27 mouse cellular contexts compared by ENCODE assay signal in the genomic region with DNA sequence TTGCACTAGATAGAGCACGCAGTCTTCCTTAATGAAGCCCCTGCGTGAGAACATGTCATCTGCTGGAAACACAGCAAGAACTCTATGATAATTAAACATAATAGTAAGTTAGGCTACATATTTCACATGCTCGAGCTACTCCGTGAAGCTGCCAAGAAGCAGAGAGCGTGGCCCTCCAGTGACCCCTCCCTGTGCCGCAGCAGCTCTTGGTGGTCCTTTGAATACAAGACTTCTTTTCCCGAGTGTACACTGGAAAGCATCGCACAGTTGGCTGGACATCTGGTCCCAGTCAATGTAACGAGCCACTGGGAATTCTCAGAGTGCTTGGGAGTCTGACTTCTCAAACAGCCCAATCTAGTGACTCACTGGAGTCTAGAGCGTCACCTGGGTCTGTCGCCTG. TPM values are rescaled to one million over a fixed set of nuclear protein-coding genes. Genes with fewer than 3 reads are reported as not detected.
A peak's percentile ranks its signal among the peaks of the same experiment; 100 is the strongest.
DNase-seq lines count a peak whose midpoint lies in the region; ATAC-seq and TF ChIP-seq lines count a peak whose summit lies in the region.
"Had no signal": no experiment of that assay in that cellular context is flagged by ENCODE, and none has a peak within 500 bp of the region (broad histone marks: within the 10 kb centered on the region; RNA-seq: fewer than 3 reads in every experiment).

No protein-coding gene starts in this region.

- peak; percentile 14 for DNase-seq in gastrocnemius, postnatal 25 days
- no peak for DNase-seq in gastrocnemius, adult 8-10 months (ENCODE audit: low spot score in 2 of 2)
- DNase-seq in kidney, postnatal 10 days = peak; percentile 76
- no peak for DNase-seq in kidney, adult 9 months
- no peak for DNase-seq in stomach, postnatal 0 days (ENCODE audit: low spot score)
- DNase-seq in retina, postnatal 1 day = peak; percentile 66
- no peak for DNase-seq in adrenal gland, adult 2 months
- DNase-seq: adrenal gland, postnatal 36 days; cerebellum, postnatal 10 days; gastrocnemius, postnatal 14 days; heart, adult 2 months; heart, postnatal 36 days; kidney, adult 11 months; left cerebral cortex, postnatal 4 days; lung, postnatal 10 days; thymus, postnatal 25 days had no signal

- H3K4me3 ChIP-seq in stomach, embryonic 15.5 days (replicated peaks) = no peak overlapping the region
- no peak overlapping the region for H3K4me3 ChIP-seq in stomach, postnatal 0 days (ENCODE audit: low read depth, low read length)
- H3K4me3 ChIP-seq: embryonic facial prominence, embryonic 13.5 days; heart, adult 2 months; hindbrain, embryonic 15.5 days; midbrain, embryonic 12.5 days; neural tube, embryonic 15.5 days had no signal

- no peaks in the 10 kb centered on the region for H3K9me3 ChIP-seq in stomach, embryonic 15.5 days
- no peaks in the 10 kb centered on the region for H3K9me3 ChIP-seq in stomach, postnatal 0 days (ENCODE audit: control insufficient read depth, low read length)
- H3K9me3 ChIP-seq: embryonic facial prominence, embryonic 13.5 days; hindbrain, embryonic 15.5 days; midbrain, embryonic 12.5 days; neural tube, embryonic 15.5 days had no signal

- WGBS in stomach, embryonic 15.5 days = 50% methylated on average over 11 of the region's 11 CpGs
- 36% methylated on average over 11 of the region's 11 CpGs for WGBS in stomach, postnatal 0 days

- no peak overlapping the region for H3K27ac ChIP-seq in stomach, embryonic 15.5 days
- H3K27ac ChIP-seq in stomach, postnatal 0 days (replicated peaks) = no peak overlapping the region
- H3K27ac ChIP-seq: embryonic facial prominence, embryonic 13.5 days; heart, adult 2 months; hindbrain, embryonic 15.5 days; midbrain, embryonic 12.5 days; neural tube, embryonic 15.5 days had no signal

- no peak overlapping the region for H3K9ac ChIP-seq in stomach, embryonic 15.5 days
- H3K9ac ChIP-seq in stomach, postnatal 0 days (ENCODE audit: low read length) = no peak overlapping the region
- H3K9ac ChIP-seq: embryonic facial prominence, embryonic 13.5 days; hindbrain, embryonic 15.5 days; midbrain, embryonic 12.5 days; neural tube, embryonic 15.5 days had no signal

- ATAC-seq in stomach, embryonic 15.5 days (ENCODE audit: insufficient read depth, low FRiP score, low read depth) = peak; percentile 31; the same call in 1 of the 2 replicates
- ATAC-seq in stomach, postnatal 0 days (ENCODE audit: low FRiP score, low TSS enrichment) = no peak; the same call in 1 of the 2 replicates
- ATAC-seq: forebrain, embryonic 16.5 days had no signal

- no peak for TF ChIP-seq EP300 in stomach, postnatal 0 days (optimal IDR thresholded peaks at IDR 0.05)

- no peaks in the 10 kb centered on the region for H3K36me3 ChIP-seq in stomach, embryonic 15.5 days
- H3K36me3 ChIP-seq in stomach, postnatal 0 days (ENCODE audit: control insufficient read depth, insufficient read depth, low read length) = no peaks in the 10 kb centered on the region
- H3K36me3 ChIP-seq: embryonic facial prominence, embryonic 13.5 days; hindbrain, embryonic 15.5 days; midbrain, embryonic 12.5 days; neural tube, embryonic 15.5 days had no signal

- no peak overlapping the region for H3K4me2 ChIP-seq in stomach, embryonic 15.5 days
- H3K4me2 ChIP-seq in stomach, postnatal 0 days (replicated peaks; ENCODE audit: low read depth) = no peak overlapping the region
- H3K4me2 ChIP-seq: embryonic facial prominence, embryonic 13.5 days; hindbrain, embryonic 15.5 days; midbrain, embryonic 12.5 days; neural tube, embryonic 15.5 days had no signal

- H3K4me1 ChIP-seq in stomach, embryonic 15.5 days = 0 out of 2 replicates have a peak, but pooled peaks cover 5% of the 10 kb centered on the region
- no peaks in the 10 kb centered on the region for H3K4me1 ChIP-seq in stomach, postnatal 0 days (replicated peaks; ENCODE audit: control insufficient read depth, insufficient read depth)
- H3K4me1 ChIP-seq: midbrain, embryonic 12.5 days had no signal

- no peaks in the 10 kb centered on the region for H3K27me3 ChIP-seq in stomach, embryonic 15.5 days (replicated peaks)
- no peaks in the 10 kb centered on the region for H3K27me3 ChIP-seq in stomach, postnatal 0 days (ENCODE audit: control insufficient read depth, insufficient read depth, low read length)
- H3K27me3 ChIP-seq: embryonic facial prominence, embryonic 13.5 days; hindbrain, embryonic 15.5 days; midbrain, embryonic 12.5 days; neural tube, embryonic 15.5 days had no signal

- no peak for TF ChIP-seq CTCF in stomach, postnatal 0 days (IDR thresholded peaks at IDR 0.05; ENCODE audit: low read depth)

RNA-seq across cellular contexts. Expression of gene Htr1d, which starts 15.5 kb away (rescaled TPM):
- total RNA-seq in gastrocnemius, postnatal 25 days (2021) = not detected
- not detected for total RNA-seq in gastrocnemius, adult 8-10 months (2022)
- 0.30 and 0.31 TPM in 2 replicates for polyA plus RNA-seq in stomach, embryonic 15.5 days (2015; fragmentation: Nextera tagmentation; extraction: Ambion mirVana)
- 0.06 and 0.34 TPM in 2 replicates for polyA plus RNA-seq in stomach, postnatal 0 days (2015; fragmentation: Nextera tagmentation; extraction: Ambion mirVana)
- not detected for total RNA-seq in adrenal gland, adult 2 months (2021)
- polyA plus RNA-seq in adrenal gland, adult 2 months (2012; rRNA removed) = 0.07 TPM in 1 of 2 replicates, not detected in the other
- total RNA-seq: gastrocnemius, postnatal 14 days; heart, adult 2 months; heart, postnatal 36 days; liver, adult 2 months; megakaryocyte, adult 5-6 weeks had no signal
- polyA plus RNA-seq: heart, embryonic 14.5 days; liver, embryonic 16.5 days had no signal

RNA-seq across cellular contexts. Expression of gene 6030445D17Rik, which starts 54.2 kb away (rescaled TPM):
- total RNA-seq in gastrocnemius, postnatal 25 days (2021) = under 1 TPM in 1 of 2 experiments, not detected in 1; 0.15 TPM
- under 1 TPM in 3 of 4 experiments, not detected in 1; 0.16 to 0.27 (median 0.27) TPM for total RNA-seq in gastrocnemius, adult 8-10 months (2022)
- 0.32 and 0.41 TPM in 2 replicates for polyA plus RNA-seq in stomach, embryonic 15.5 days (2015; fragmentation: Nextera tagmentation; extraction: Ambion mirVana)
- polyA plus RNA-seq in stomach, postnatal 0 days (2015; fragmentation: Nextera tagmentation; extraction: Ambion mirVana) = 0.33 and 0.40 TPM in 2 replicates
- total RNA-seq in adrenal gland, adult 2 months (2021) = not detected
- 0.18 and 0.36 TPM in 2 replicates for polyA plus RNA-seq in adrenal gland, adult 2 months (2012; rRNA removed)
- polyA plus RNA-seq: testis, adult 2 months had no signal

Comparison
In these comparisons a context has a peak if more than half of its experiments do, and no peak if none do; other contexts are left out.
1. DNase-seq: peak in gastrocnemius, postnatal 25 days (single experiment), kidney, postnatal 10 days (single experiment) and retina, postnatal 1 day (single experiment); none in gastrocnemius, adult 8-10 months (0 of 2), kidney, adult 9 months (single experiment), stomach, postnatal 0 days (single experiment) and adrenal gland, adult 2 months (single experiment).